10 mouse cellular contexts compared by ENCODE assay signal in the genomic region with DNA sequence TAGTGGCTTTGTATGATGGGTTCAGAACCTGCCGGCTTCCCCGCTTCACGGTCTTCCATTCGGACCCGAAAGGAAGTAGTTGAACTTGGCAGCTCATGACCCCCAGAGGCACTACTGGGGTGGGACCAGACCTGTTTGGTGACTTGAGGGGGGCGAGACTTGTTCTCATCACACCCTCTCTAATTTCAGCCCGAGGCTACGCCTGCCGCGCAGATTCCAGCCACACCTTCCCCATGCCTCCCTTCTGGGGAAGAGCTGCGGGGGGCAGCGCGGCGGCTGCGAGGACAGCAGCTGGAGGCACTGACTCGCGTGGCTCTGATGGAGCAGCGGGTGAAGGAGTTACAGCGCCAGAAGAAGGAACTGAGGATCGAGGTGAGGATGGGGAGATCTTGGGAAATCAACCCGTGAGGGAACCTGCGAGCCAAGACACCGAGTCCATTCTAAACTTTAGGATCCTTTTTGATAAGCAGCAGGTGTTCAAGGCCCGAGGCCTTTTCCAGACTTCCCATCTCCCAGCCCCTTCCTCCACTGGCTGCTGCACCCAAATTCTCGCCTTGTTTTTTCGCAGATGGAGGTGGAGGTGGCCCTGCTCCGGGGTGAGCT. TPM values are rescaled to one million over a fixed set of nuclear protein-coding genes. Genes with fewer than 3 reads are reported as not detected.
A peak's percentile ranks its signal among the peaks of the same experiment; 100 is the strongest.
DNase-seq lines count a peak whose midpoint lies in the region; ATAC-seq and TF ChIP-seq lines count a peak whose summit lies in the region.
"Had no signal": no experiment of that assay in that cellular context is flagged by ENCODE, and none has a peak within 500 bp of the region (broad histone marks: within the 10 kb centered on the region; RNA-seq: fewer than 3 reads in every experiment).

No protein-coding gene starts in this region.

- no peaks in the 10 kb centered on the region for H3K9me3 ChIP-seq in kidney, embryonic 14.5 days (ENCODE audit: control insufficient read depth, low read length)
- no peaks in the 10 kb centered on the region for H3K9me3 ChIP-seq in embryonic facial prominence, embryonic 12.5 days
- H3K9me3 ChIP-seq in intestine, embryonic 14.5 days (ENCODE audit: control insufficient read depth, low read length), result no peaks in the 10 kb centered on the region
- H3K9me3 ChIP-seq: G1E had no signal

- no peak overlapping the region for H3K9ac ChIP-seq in kidney, embryonic 14.5 days (ENCODE audit: low read depth, low read length)
- H3K9ac ChIP-seq in embryonic facial prominence, embryonic 12.5 days, result no peak overlapping the region
- no peak overlapping the region for H3K9ac ChIP-seq in intestine, embryonic 14.5 days (ENCODE audit: low read length)

- peaks cover 14% of the 10 kb centered on the region; the same call in 1 of the 2 replicates for H3K4me1 ChIP-seq in kidney, embryonic 14.5 days (ENCODE audit: control insufficient read depth, insufficient read depth, low read length)
- peaks cover 16% of the 10 kb centered on the region for H3K4me1 ChIP-seq in embryonic facial prominence, embryonic 12.5 days
- peaks cover 5% of the 10 kb centered on the region; the same call in 1 of the 2 replicates for H3K4me1 ChIP-seq in intestine, embryonic 14.5 days (replicated peaks; ENCODE audit: control insufficient read depth, insufficient read depth, low read length)

- H3K27ac ChIP-seq in kidney, embryonic 14.5 days (ENCODE audit: low read depth, low read length), result no peak overlapping the region
- H3K27ac ChIP-seq in embryonic facial prominence, embryonic 12.5 days, result no peak overlapping the region
- no peak overlapping the region for H3K27ac ChIP-seq in intestine, embryonic 14.5 days (ENCODE audit: low read depth)

- TF ChIP-seq POLR2A in myocyte (IDR thresholded peaks at IDR 0.05; ENCODE audit: insufficient read length, low read depth), result no peak

- H3K4me2 ChIP-seq in kidney, embryonic 14.5 days (replicated peaks; ENCODE audit: low read depth, low read length), result peak overlapping the region; percentile 29
- peak overlapping the region; percentile 39 for H3K4me2 ChIP-seq in embryonic facial prominence, embryonic 12.5 days (replicated peaks)
- peak overlapping the region; percentile 44 for H3K4me2 ChIP-seq in intestine, embryonic 14.5 days (ENCODE audit: low read length)
- peak overlapping the region; percentile 82 for H3K4me2 ChIP-seq in myocyte (ENCODE audit: low read depth)

- WGBS in kidney, embryonic 14.5 days, result 2% methylated on average over 27 of the region's 27 CpGs
- 4% methylated on average over 27 of the region's 27 CpGs for WGBS in embryonic facial prominence, embryonic 12.5 days
- WGBS in intestine, embryonic 14.5 days, result 2% methylated on average over 27 of the region's 27 CpGs

- no peaks in the 10 kb centered on the region for H3K79me2 ChIP-seq in myocyte (ENCODE audit: control insufficient read depth, insufficient read depth)

- H3K36me3 ChIP-seq in kidney, embryonic 14.5 days (ENCODE audit: control insufficient read depth, insufficient read depth, low read length), result no peaks in the 10 kb centered on the region
- H3K36me3 ChIP-seq in embryonic facial prominence, embryonic 12.5 days, result peaks cover 8% of the 10 kb centered on the region; the same call in 1 of the 2 replicates
- H3K36me3 ChIP-seq in intestine, embryonic 14.5 days (ENCODE audit: control insufficient read depth, insufficient read depth, low read length), result 0 out of 2 replicates have a peak, but pooled peaks cover 5% of the 10 kb centered on the region
- no peaks in the 10 kb centered on the region for H3K36me3 ChIP-seq in myocyte (ENCODE audit: control insufficient read depth, insufficient read depth)

- ATAC-seq in kidney, embryonic 14.5 days (ENCODE audit: low FRiP score, low TSS enrichment), result no peak
- ATAC-seq in embryonic facial prominence, embryonic 12.5 days (ENCODE audit: insufficient number of reproducible peaks, insufficient read depth, low FRiP score, low TSS enrichment), result no peak
- no peak for ATAC-seq in intestine, embryonic 14.5 days (replicated peaks; ENCODE audit: low FRiP score, low TSS enrichment, low read depth)

- H3K4me3 ChIP-seq in kidney, embryonic 14.5 days (ENCODE audit: low read length), result peak overlapping the region; percentile 25
- 0 out of 2 replicates have a peak overlapping the region, but pooled peaks have one; percentile 7 for H3K4me3 ChIP-seq in embryonic facial prominence, embryonic 12.5 days
- H3K4me3 ChIP-seq in intestine, embryonic 14.5 days (ENCODE audit: low read depth, low read length), result peak overlapping the region; percentile 45
- peak overlapping the region; percentile 46 for H3K4me3 ChIP-seq in myocyte

- H3ac ChIP-seq in myocyte (ENCODE audit: control insufficient read depth, insufficient read length), result no peak overlapping the region

- peaks cover 40% of the 10 kb centered on the region for H3K27me3 ChIP-seq in kidney, embryonic 14.5 days (ENCODE audit: control insufficient read depth, insufficient read depth, low read length)
- H3K27me3 ChIP-seq in embryonic facial prominence, embryonic 12.5 days, result peaks cover 47% of the 10 kb centered on the region
- H3K27me3 ChIP-seq in intestine, embryonic 14.5 days (replicated peaks; ENCODE audit: control insufficient read depth, insufficient read depth, low read length), result peaks cover 38% of the 10 kb centered on the region
- H3K27me3 ChIP-seq in myocyte (ENCODE audit: control insufficient read depth, insufficient read depth, insufficient read length), result no peaks in the 10 kb centered on the region

- no peak for DNase-seq in kidney, adult 8-10 months
- no peak for DNase-seq in intestine, embryonic 14.5 days (ENCODE audit: low spot score)
- DNase-seq in left cerebral cortex, adult 9 months (ENCODE audit: low spot score in 2 of 2), result no peak
- DNase-seq in frontal cortex, adult 2 months (ENCODE audit: extremely low spot score in 1 of 2, low spot score in 1 of 2), result no peak
- DNase-seq in kidney, adult 18-20 months, result no peak
- DNase-seq: cerebellum, adult 2 months had no signal

TF ChIP-seq in myocyte, 11 proteins besides CTCF, POLR2A, EP300 and RAD21:
- TF ChIP-seq E2F4 (IDR thresholded peaks at IDR 0.05; ENCODE audit: insufficient read depth) (no peak), POLR2AphosphoS2 (IDR thresholded peaks at IDR 0.05; ENCODE audit: insufficient read length, low read depth) (no peak), TCF3 (IDR thresholded peaks at IDR 0.05; ENCODE audit: insufficient read length, low read depth) (no peak), USF1 (IDR thresholded peaks at IDR 0.05; ENCODE audit: low read depth) (no peak), SRF (IDR thresholded peaks at IDR 0.05; ENCODE audit: control insufficient read depth, insufficient read length, low read depth) (no peak), MAX (IDR thresholded peaks at IDR 0.05; ENCODE audit: low read depth) (no peak), REST (IDR thresholded peaks at IDR 0.05; ENCODE audit: insufficient read depth, insufficient read length) (no peak), MYOG (IDR thresholded peaks at IDR 0.05; ENCODE audit: control insufficient read depth in 1 of 3, insufficient read depth in 1 of 3, insufficient read length in 2 of 3, low read depth in 2 of 3) (no peak), MYOD1 (IDR thresholded peaks at IDR 0.05; ENCODE audit: control insufficient read depth in 1 of 3, insufficient read length in 2 of 3, low read depth in 2 of 3) (no peak), CEBPB (IDR thresholded peaks at IDR 0.05; ENCODE audit: insufficient read depth, poor library complexity, severe bottlenecking) (no peak), TCF12 (IDR thresholded peaks at IDR 0.05; ENCODE audit: insufficient read depth, poor library complexity, severe bottlenecking) (no peak)

RNA-seq across cellular contexts. Expression of a gene that starts 1.8 kb away (rescaled TPM):
- polyA plus RNA-seq in kidney, embryonic 14.5 days (2014; fragmentation: Nextera tagmentation; extraction: Ambion mirVana), result 0.24 and 0.32 TPM in 2 replicates
- 0.20 and 0.47 TPM in 2 replicates for polyA plus RNA-seq in embryonic facial prominence, embryonic 12.5 days (2016; fragmentation: Nextera tagmentation; extraction: Ambion mirVana)
- 0.31 and 0.38 TPM in 2 replicates for polyA plus RNA-seq in intestine, embryonic 14.5 days (2014; fragmentation: Nextera tagmentation; extraction: Ambion mirVana)
- 11.5 TPM for polyA plus RNA-seq in myocyte (2012; fragmentation: generic; extraction: Trizol)
- polyA plus RNA-seq in frontal cortex, adult 2 months (2012; rRNA removed), result 0.08 and 0.12 TPM in 2 replicates

RNA-seq across cellular contexts. Expression of a gene that starts 23.9 kb away (rescaled TPM):
- polyA plus RNA-seq in kidney, embryonic 14.5 days (2014; fragmentation: Nextera tagmentation; extraction: Ambion mirVana), result 0.27 and 0.76 TPM in 2 replicates
- 2.8 and 3.5 TPM in 2 replicates for polyA plus RNA-seq in embryonic facial prominence, embryonic 12.5 days (2016; fragmentation: Nextera tagmentation; extraction: Ambion mirVana)
- polyA plus RNA-seq in intestine, embryonic 14.5 days (2014; fragmentation: Nextera tagmentation; extraction: Ambion mirVana), result 0.50 and 0.77 TPM in 2 replicates
- not detected for polyA plus RNA-seq in myocyte (2012; fragmentation: generic; extraction: Trizol)
- polyA plus RNA-seq in frontal cortex, adult 2 months (2012; rRNA removed), result not detected in 2 replicates
- polyA plus RNA-seq: G1E had no signal

RNA-seq across cellular contexts. Expression of a gene that starts 25.0 kb away (rescaled TPM):
- polyA plus RNA-seq in kidney, embryonic 14.5 days (2014; fragmentation: Nextera tagmentation; extraction: Ambion mirVana), result 2.5 and 3.0 TPM in 2 replicates
- 5.1 and 5.9 TPM in 2 replicates for polyA plus RNA-seq in embryonic facial prominence, embryonic 12.5 days (2016; fragmentation: Nextera tagmentation; extraction: Ambion mirVana)
- 3.1 and 3.6 TPM in 2 replicates for polyA plus RNA-seq in intestine, embryonic 14.5 days (2014; fragmentation: Nextera tagmentation; extraction: Ambion mirVana)
- 0.12 TPM for polyA plus RNA-seq in myocyte (2012; fragmentation: generic; extraction: Trizol)
- 6.7 and 7.7 TPM in 2 replicates for polyA plus RNA-seq in frontal cortex, adult 2 months (2012; rRNA removed)
- polyA plus RNA-seq: G1E had no signal

RNA-seq across cellular contexts. Expression of a gene that starts 25.1 kb away (rescaled TPM):
- 51.8 and 53.6 TPM in 2 replicates for polyA plus RNA-seq in kidney, embryonic 14.5 days (2014; fragmentation: Nextera tagmentation; extraction: Ambion mirVana)
- polyA plus RNA-seq in embryonic facial prominence, embryonic 12.5 days (2016; fragmentation: Nextera tagmentation; extraction: Ambion mirVana), result 23.7 and 23.8 TPM in 2 replicates
- polyA plus RNA-seq in intestine, embryonic 14.5 days (2014; fragmentation: Nextera tagmentation; extraction: Ambion mirVana), result 42.9 and 46.5 TPM in 2 replicates
- 34.7 TPM for polyA plus RNA-seq in myocyte (2012; fragmentation: generic; extraction: Trizol)
- polyA plus RNA-seq in frontal cortex, adult 2 months (2012; rRNA removed), result 14.9 and 17.2 TPM in 2 replicates

Comparison
In these comparisons a context has a peak if more than half of its experiments do, and no peak if none do; other contexts are left out.
1. H3K4me2 ChIP-seq: peak in every context shown above with its lines; median percentile 82 in myocyte; 44 in intestine, embryonic 14.5 days; 39 in embryonic facial prominence, embryonic 12.5 days; 29 in kidney, embryonic 14.5 days.